Mouse (Mus musculus): ENCODE measurements around the gene Itpr1. TPM values are rescaled to one million over a fixed set of nuclear protein-coding genes. Genes with fewer than 3 reads are reported as not detected.
A peak's percentile ranks its signal among the peaks of the same experiment; 100 is the strongest.

Itpr1 gene
- total RNA-seq, 2 experiments from 2014 or later, result 106 to 129 TPM

DNA sequence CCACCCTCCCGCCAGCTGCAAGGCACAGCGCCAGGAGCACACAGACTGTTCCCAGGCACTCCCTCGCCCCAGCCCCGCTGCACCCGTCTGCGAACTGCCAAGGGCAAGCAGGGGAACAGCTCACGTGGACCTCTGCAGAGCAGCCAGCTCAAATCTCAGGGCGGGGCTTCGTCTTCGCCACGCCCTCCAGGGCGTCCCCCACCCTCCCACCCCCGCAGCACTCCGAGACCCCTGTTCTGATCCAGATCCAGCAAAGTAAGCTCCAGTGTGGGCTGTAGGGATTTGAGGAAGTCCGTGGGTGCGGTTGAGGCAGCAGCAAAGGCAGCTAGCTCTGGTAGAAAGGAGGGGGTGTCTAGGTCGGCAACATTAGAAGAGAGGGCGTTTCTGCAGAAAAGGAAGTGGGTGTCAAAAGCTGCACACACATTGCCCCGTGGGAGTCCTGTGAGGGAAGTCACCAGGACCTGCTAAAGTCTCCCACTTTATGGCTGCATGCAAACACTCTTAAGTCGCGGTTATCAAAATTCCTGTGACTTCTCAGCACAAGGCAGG lies 358.2 kb downstream of the Itpr1 start:
- peak; percentile 55 to 75 for DNase-seq (ENCODE audit: low spot score in 2 of 2)

GRCm38 (mm10) chr6:108572646-108573045 lies 359.8 kb downstream of the Itpr1 start:
- no peak for DNase-seq (ENCODE audit: low spot score in 2 of 2)

- no peak for DNase-seq (ENCODE audit: low spot score in 2 of 2)
Measured at GRCm38 (mm10) chr6:108577056-108577455, 364.2 kb downstream of the Itpr1 start.

- DNase-seq (ENCODE audit: low spot score in 2 of 2), result no peak
Measured at GRCm38 (mm10) chr6:108588426-108588825, 375.5 kb downstream of the Itpr1 start.

DNA sequence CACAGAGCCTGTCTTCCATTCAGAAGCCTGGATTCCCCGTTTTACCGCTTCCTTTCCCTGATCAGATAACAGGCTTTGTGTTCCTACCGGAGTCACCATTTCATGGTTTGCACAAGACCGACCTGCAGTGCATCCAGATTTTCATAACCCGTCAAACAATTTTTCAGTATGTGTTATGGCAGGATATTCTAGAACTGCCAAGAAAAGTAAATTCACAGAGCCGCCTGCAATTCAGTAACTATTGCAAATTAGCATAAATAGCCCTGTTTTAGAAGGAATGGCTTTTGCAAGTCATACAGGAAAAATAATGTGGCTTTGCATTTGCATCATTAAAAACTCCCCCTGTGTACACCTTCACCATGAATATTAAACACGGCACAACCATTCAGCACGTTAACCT lies 379.3 kb downstream of the Itpr1 start:
- DNase-seq (ENCODE audit: low spot score in 2 of 2), result no peak

DNA sequence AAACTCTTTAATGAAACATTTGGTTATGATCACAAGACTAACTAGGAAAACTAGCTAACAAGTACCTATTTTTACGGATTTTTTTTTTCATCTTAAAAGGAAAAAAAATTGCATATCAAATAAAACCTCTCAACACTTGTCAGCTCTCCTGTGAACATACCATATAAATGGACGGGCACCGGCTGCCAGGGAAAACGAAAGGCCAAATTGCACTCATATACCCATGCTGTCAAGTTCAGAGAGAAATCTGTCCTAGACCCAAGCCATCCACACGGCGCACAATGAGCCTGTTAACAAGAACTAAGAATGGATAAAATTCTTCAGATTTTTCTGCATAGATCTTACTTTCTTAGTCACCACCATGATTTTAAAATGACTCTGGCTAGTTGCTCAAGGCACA lies 379.7 kb downstream of the Itpr1 start:
- DNase-seq (ENCODE audit: low spot score in 2 of 2), result no peak

DNA sequence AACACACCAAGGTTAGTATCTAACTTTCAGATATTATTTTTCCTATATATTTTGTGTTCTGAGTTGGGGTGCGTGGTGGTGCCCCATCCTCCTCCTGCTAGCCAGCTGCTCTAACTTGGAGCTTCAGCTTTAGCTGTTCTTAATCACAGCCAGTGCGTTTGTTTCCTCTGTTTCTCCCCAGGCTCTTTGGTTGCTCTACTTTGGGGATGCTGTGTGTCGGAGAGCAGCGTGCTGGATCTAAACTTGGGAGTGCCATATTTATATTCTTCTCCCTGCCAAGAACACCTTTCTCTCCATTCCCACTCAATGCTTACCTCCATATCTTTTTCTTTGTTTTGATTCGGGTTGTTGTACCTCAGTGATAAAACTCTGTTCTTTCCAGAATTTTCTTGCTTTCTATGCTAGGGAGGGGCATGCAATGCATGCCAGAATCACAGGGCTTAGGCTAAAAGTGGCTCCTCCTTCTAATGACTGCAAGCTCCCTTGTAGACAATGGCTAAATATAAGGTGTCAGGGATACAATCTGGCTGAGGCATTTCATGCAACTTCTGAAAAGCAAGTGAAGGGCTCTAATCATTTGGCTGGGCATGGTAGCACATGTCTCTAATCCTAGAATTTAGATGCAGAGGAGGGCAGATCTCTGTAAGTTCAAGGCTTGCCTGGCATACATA lies 381.4 kb downstream of the Itpr1 start:
- no peak for DNase-seq (ENCODE audit: low spot score in 2 of 2)

GRCm38 (mm10) chr6:108598691-108599090 lies 385.8 kb downstream of the Itpr1 start:
- no peak for DNase-seq (ENCODE audit: low spot score in 2 of 2)

DNA sequence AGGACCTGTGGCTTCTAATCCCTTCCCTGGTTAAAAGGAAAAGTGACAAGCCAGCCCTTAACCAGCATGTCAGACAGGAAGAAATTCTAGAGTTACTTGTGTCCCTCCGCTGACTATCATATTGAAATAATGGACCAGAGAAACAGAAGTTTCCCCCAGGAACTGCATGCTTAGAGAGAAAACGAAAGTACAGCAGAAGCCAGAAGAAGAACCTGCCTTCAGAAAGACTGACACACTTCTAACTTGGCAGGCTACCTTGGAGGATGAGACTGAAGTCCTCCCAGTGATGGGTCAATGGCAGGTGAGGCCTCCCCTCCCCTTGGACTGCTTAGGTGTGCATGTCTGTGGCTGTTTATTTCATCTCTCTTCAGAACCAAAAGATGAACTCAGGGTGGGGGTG lies 386.4 kb downstream of the Itpr1 start:
- DNase-seq (ENCODE audit: low spot score in 2 of 2), result no peak

Small RNAs within 50 kb of the gene (microRNA-seq; reads per million reads assigned to microRNA genes)
- gene Mir7661, result not detected

Other genes with a start within 250 kb of the Itpr1 start
- gene Setmar, start 148.1 kb upstream of the Itpr1 start, total RNA-seq (2021), result 1 to 10 TPM; 7.1 to 8.0 TPM
- 10 to 100 TPM; 34.7 to 39.2 TPM for gene Sumf1, start 27.5 kb upstream of the Itpr1 start, total RNA-seq (2021)

All from adrenal gland, postnatal 4 days (tissue).